In genomic region chr9:4442908-4443307, GRCm38 (mm10) we compare ENCODE assay signal across 8 mouse cellular contexts.
A peak's percentile ranks its signal among the peaks of the same experiment; 100 is the strongest.
DNase-seq lines count a peak whose midpoint lies in the region; ATAC-seq lines count a peak whose summit lies in the region.

No protein-coding gene starts in this region.

- no peak overlapping the region for H3K4me3 ChIP-seq in forebrain, embryonic 12.5 days (replicated peaks)
- no peak overlapping the region for H3K4me3 ChIP-seq in midbrain, embryonic 12.5 days

- H3K9me3 ChIP-seq in forebrain, embryonic 12.5 days: no peaks in the 10 kb centered on the region
- no peaks in the 10 kb centered on the region for H3K9me3 ChIP-seq in midbrain, embryonic 12.5 days

- peak; percentile 23 for DNase-seq in cerebellum, adult 9-10 months
- DNase-seq in cerebellum, adult 9-11 months: no peak
- peak; percentile 73 for DNase-seq in 3T3-L1 (ENCODE audit: low read depth, low spot score)
- DNase-seq in adrenal gland, adult 2 months: peak; percentile 21
- DNase-seq in kidney, postnatal 4 days: peak; percentile 62 to 68
- no peak for DNase-seq in frontal cortex, postnatal 10 days (ENCODE audit: low spot score in 2 of 2)

- 28% methylated on average over 2 of the region's 2 CpGs for WGBS in forebrain, embryonic 12.5 days
- WGBS in midbrain, embryonic 12.5 days: 29% methylated on average over 2 of the region's 2 CpGs

- H3K4me2 ChIP-seq in forebrain, embryonic 12.5 days: no peak overlapping the region
- H3K4me2 ChIP-seq in midbrain, embryonic 12.5 days (replicated peaks): no peak overlapping the region

- no peak overlapping the region for H3K9ac ChIP-seq in forebrain, embryonic 12.5 days
- no peak overlapping the region for H3K9ac ChIP-seq in midbrain, embryonic 12.5 days (replicated peaks)

- no peaks in the 10 kb centered on the region for H3K27me3 ChIP-seq in forebrain, embryonic 12.5 days
- no peaks in the 10 kb centered on the region for H3K27me3 ChIP-seq in midbrain, embryonic 12.5 days

- H3K27ac ChIP-seq in forebrain, embryonic 12.5 days: no peak overlapping the region
- H3K27ac ChIP-seq in midbrain, embryonic 12.5 days (replicated peaks): no peak overlapping the region

- H3K36me3 ChIP-seq in forebrain, embryonic 12.5 days (replicated peaks): no peaks in the 10 kb centered on the region
- no peaks in the 10 kb centered on the region for H3K36me3 ChIP-seq in midbrain, embryonic 12.5 days

- H3K4me1 ChIP-seq in forebrain, embryonic 12.5 days: no peaks in the 10 kb centered on the region
- no peaks in the 10 kb centered on the region for H3K4me1 ChIP-seq in midbrain, embryonic 12.5 days

- ATAC-seq in forebrain, embryonic 12.5 days (ENCODE audit: low FRiP score): peak; percentile 84; the same call in 1 of the 2 replicates
- peak; percentile 84 for ATAC-seq in midbrain, embryonic 12.5 days (ENCODE audit: low FRiP score, low read depth)

Comparison
In these comparisons a context has a peak if more than half of its experiments do, and no peak if none do; other contexts are left out.
1. DNase-seq: peak in cerebellum, adult 9-10 months (single experiment), 3T3-L1 (single experiment), adrenal gland, adult 2 months (single experiment) and kidney, postnatal 4 days (2 of 2); none in cerebellum, adult 9-11 months (single experiment) and frontal cortex, postnatal 10 days (0 of 2).